Mouse (Mus musculus) embryonic facial prominence, embryonic 14.5 days (tissue): ENCODE results near the gene Sltm. TPM values are rescaled to one million over a fixed set of nuclear protein-coding genes. Genes with fewer than 3 reads are reported as not detected.

Experiments used
- ATAC-seq: fragments of 200-750 bp; cut with Nextera tagmentation; 2 replicates; pipeline ENCODE4 v1.8.0; 2017; ENCODE audit warnings: low read depth, moderate number of reproducible peaks, moderate TSS enrichment
- DNase-seq: peaks from one replicate; pipeline ENCODE4 v3.0.0-alpha.2; 2015; ENCODE audit warnings: low spot score
- H3K27ac ChIP-seq: fragments of 300-500 bp; sonication (generic); replicated peaks from 2 replicates; pipeline ENCODE4 v1.5.1; 2014; ENCODE audit warnings: low read depth, mild to moderate bottlenecking, low read length, moderate library complexity
- H3K27me3 ChIP-seq: fragments of 300-500 bp; sonication (generic); replicated peaks from 2 replicates; pipeline ENCODE4 v1.6.1; 2014; ENCODE audit warnings: low read length; ENCODE audit not compliant: control insufficient read depth, insufficient read depth
- H3K36me3 ChIP-seq: fragments of 300-500 bp; sonication (generic); 2 replicates; pipeline ENCODE4 v1.6.1; 2014; ENCODE audit warnings: low read length, mixed read lengths; ENCODE audit not compliant: control insufficient read depth, insufficient read depth
- H3K4me1 ChIP-seq: fragments of 300-500 bp; sonication (generic); 2 replicates; pipeline ENCODE4 v1.6.1; 2014; ENCODE audit warnings: antibody characterized with exemption, low read length; ENCODE audit not compliant: control insufficient read depth, insufficient read depth
- H3K4me2 ChIP-seq: fragments of 300-500 bp; sonication (generic); 2 replicates; pipeline ENCODE4 v1.6.1; 2014; ENCODE audit warnings: low read depth, mild to moderate bottlenecking, low read length, moderate library complexity, mixed read lengths
- H3K4me3 ChIP-seq: fragments of 300-500 bp; sonication (generic); 2 replicates; pipeline ENCODE4 v1.5.1; 2014; ENCODE audit warnings: low read depth, mild to moderate bottlenecking, low read length
- H3K9ac ChIP-seq: fragments of 300-500 bp; sonication (generic); 2 replicates; pipeline ENCODE4 v1.6.1; 2014; ENCODE audit warnings: low read depth, mild to moderate bottlenecking, low read length, moderate library complexity, mixed read lengths
- H3K9me3 ChIP-seq: fragments of 300-500 bp; sonication (generic); 2 replicates; pipeline ENCODE4 v1.6.1; 2016; ENCODE audit warnings: low read length; ENCODE audit not compliant: control insufficient read depth
- WGBS: fragments of 180-500 bp; shearing (Covaris S2); extraction: QIAGEN DNeasy Blood & Tissue Kit; methylation state at CpG from one replicate; pipeline ENCODE4 v1.1.7; 2014; 5-methylcytosine and 5-hydroxymethylcytosine counted together
- polyA plus RNA-seq: library from polyadenylated mRNA; unstranded; fragments of >200 nt; fragmentation: Nextera tagmentation; extraction: Ambion mirVana; gene quantifications from 2 replicates; pipeline ENCODE4 v1.2.1, GENCODE M21; 2014

The Sltm gene
- polyA plus RNA-seq, 1 experiment from 2014 or later = 41.5 TPM

- Histone ChIP-seq H3K4me3 (no peak overlapping the region), H3K9me3 (peaks cover 14% of the 10 kb centered on the region), H3K4me1 (no peaks in the 10 kb centered on the region), H3K4me2 (no peak overlapping the region), H3K27ac (no peak overlapping the region), H3K9ac (no peak overlapping the region), H3K27me3 (no peaks in the 10 kb centered on the region), H3K36me3 (peaks cover 30% of the 10 kb centered on the region)
- WGBS = 92% methylated on average over 5 of the region's 5 CpGs
- DNase-seq (no peak), ATAC-seq (no peak)
Measured at GRCm38 (mm10) chr9:70556796-70557195, 14.2 kb downstream of the Sltm start.

- H3K4me3 ChIP-seq = no peak overlapping the region
- H3K4me1 ChIP-seq = no peaks in the 10 kb centered on the region
- H3K27me3 ChIP-seq = no peaks in the 10 kb centered on the region
- WGBS = 92% methylated on average over 3 of the region's 3 CpGs
- H3K36me3 ChIP-seq = peaks cover 23% of the 10 kb centered on the region
- no peak overlapping the region for H3K9ac ChIP-seq
- H3K4me2 ChIP-seq = no peak overlapping the region
- no peak overlapping the region for H3K27ac ChIP-seq
- ATAC-seq (no peak), DNase-seq (no peak)
- no peaks in the 10 kb centered on the region for H3K9me3 ChIP-seq
Measured at GRCm38 (mm10) chr9:70562825-70563224, 20.3 kb downstream of the Sltm start.

GRCm38 (mm10) chr9:70567651-70568050, 25.1 kb downstream of the Sltm start:
- ATAC-seq (no peak), DNase-seq (no peak)
- Histone ChIP-seq H3K27ac (no peak overlapping the region), H3K9me3 (no peaks in the 10 kb centered on the region), H3K9ac (no peak overlapping the region), H3K4me2 (no peak overlapping the region), H3K4me3 (no peak overlapping the region), H3K36me3 (peaks cover 16% of the 10 kb centered on the region), H3K27me3 (no peaks in the 10 kb centered on the region), H3K4me1 (no peaks in the 10 kb centered on the region)
- 86% methylated on average over 5 of the region's 5 CpGs for WGBS

GRCm38 (mm10) chr9:70570351-70570750, 27.8 kb downstream of the Sltm start:
- H3K4me3 ChIP-seq = no peak overlapping the region
- H3K27ac ChIP-seq = no peak overlapping the region
- no peaks in the 10 kb centered on the region for H3K4me1 ChIP-seq
- ATAC-seq = no peak
- H3K9ac ChIP-seq = no peak overlapping the region
- H3K27me3 ChIP-seq = no peaks in the 10 kb centered on the region
- H3K9me3 ChIP-seq = no peaks in the 10 kb centered on the region
- WGBS = 87% methylated on average over 8 of the region's 8 CpGs
- no peak overlapping the region for H3K4me2 ChIP-seq
- H3K36me3 ChIP-seq = peaks cover 31% of the 10 kb centered on the region
- DNase-seq = peak; percentile 37

GRCm38 (mm10) chr9:70578123-70578522, 35.6 kb downstream of the Sltm start:
- DNase-seq (no peak), ATAC-seq (no peak)
- Histone ChIP-seq H3K9me3 (no peaks in the 10 kb centered on the region), H3K27ac (no peak overlapping the region), H3K27me3 (no peaks in the 10 kb centered on the region), H3K4me1 (no peaks in the 10 kb centered on the region), H3K9ac (no peak overlapping the region), H3K36me3 (peaks cover 88% of the 10 kb centered on the region), H3K4me3 (no peak overlapping the region), H3K4me2 (no peak overlapping the region)
- 95% methylated on average over 2 of the region's 2 CpGs for WGBS

GRCm38 (mm10) chr9:70580956-70581355, 38.4 kb downstream of the Sltm start:
- Histone ChIP-seq H3K36me3 (peaks cover 88% of the 10 kb centered on the region), H3K27me3 (no peaks in the 10 kb centered on the region), H3K9ac (no peak overlapping the region), H3K9me3 (no peaks in the 10 kb centered on the region), H3K4me2 (no peak overlapping the region), H3K4me3 (no peak overlapping the region), H3K4me1 (no peaks in the 10 kb centered on the region), H3K27ac (no peak overlapping the region)
- ATAC-seq = no peak
- DNase-seq = no peak
- 86% methylated on average over 5 of the region's 5 CpGs for WGBS

- ATAC-seq (no peak), DNase-seq (no peak)
- H3K9ac ChIP-seq = no peak overlapping the region
- H3K27ac ChIP-seq = no peak overlapping the region
- WGBS = 94% methylated on average over 14 of the region's 14 CpGs
- H3K4me2 ChIP-seq = no peak overlapping the region
- no peaks in the 10 kb centered on the region for H3K9me3 ChIP-seq
- no peak overlapping the region for H3K4me3 ChIP-seq
- peaks cover 93% of the 10 kb centered on the region for H3K36me3 ChIP-seq
- no peaks in the 10 kb centered on the region for H3K4me1 ChIP-seq
- no peaks in the 10 kb centered on the region for H3K27me3 ChIP-seq
Measured at GRCm38 (mm10) chr9:70584641-70585040, 42.1 kb downstream of the Sltm start.

- Histone ChIP-seq H3K27ac (no peak overlapping the region), H3K4me3 (no peak overlapping the region), H3K4me1 (no peaks in the 10 kb centered on the region), H3K27me3 (no peaks in the 10 kb centered on the region), H3K4me2 (no peak overlapping the region), H3K9ac (no peak overlapping the region), H3K36me3 (peaks cover 93% of the 10 kb centered on the region), H3K9me3 (no peaks in the 10 kb centered on the region)
- DNase-seq (no peak), ATAC-seq (no peak)
- WGBS = 87% methylated on average over 5 of the region's 5 CpGs
Measured at GRCm38 (mm10) chr9:70585172-70585571, 42.6 kb downstream of the Sltm start.

- ATAC-seq (no peak), DNase-seq (no peak)
- no peak overlapping the region for H3K4me2 ChIP-seq
- no peak overlapping the region for H3K4me3 ChIP-seq
- H3K4me1 ChIP-seq = no peaks in the 10 kb centered on the region
- no peak overlapping the region for H3K9ac ChIP-seq
- H3K27ac ChIP-seq = no peak overlapping the region
- peaks cover 94% of the 10 kb centered on the region for H3K36me3 ChIP-seq
- H3K27me3 ChIP-seq = no peaks in the 10 kb centered on the region
- 92% methylated on average over 5 of the region's 5 CpGs for WGBS
- H3K9me3 ChIP-seq = no peaks in the 10 kb centered on the region
Measured at GRCm38 (mm10) chr9:70587171-70587570, 44.6 kb downstream of the Sltm start.
